Mouse (Mus musculus): Measurements from ENCODE around the gene Zfp750. TPM values are rescaled to one million over a fixed set of nuclear protein-coding genes. Genes with fewer than 3 reads are reported as not detected.

The Zfp750 gene
- polyA plus RNA-seq (2016; fragmentation: Nextera tagmentation; extraction: Ambion mirVana), result 1.4 and 1.6 TPM in 2 replicates

DNA sequence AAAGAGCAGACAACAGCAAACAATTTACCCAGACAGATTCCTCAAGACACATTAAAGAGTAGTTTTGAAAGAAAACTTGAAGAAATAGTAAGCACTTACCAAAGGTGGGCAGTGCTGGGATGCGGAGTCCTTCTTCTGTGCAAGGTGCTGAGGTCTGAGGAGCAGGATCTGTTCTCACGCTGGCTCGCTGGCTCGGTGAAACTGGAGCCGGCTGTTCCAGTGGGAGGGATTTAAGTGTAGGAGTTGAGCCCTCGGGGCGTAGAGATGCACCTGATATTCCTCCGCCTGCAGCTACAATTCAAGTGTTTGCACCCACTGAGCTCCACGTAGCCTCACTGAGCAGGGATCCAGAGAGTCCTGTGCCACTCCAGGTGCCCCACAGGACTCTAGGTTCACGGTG lies at the start of gene Zfp750:
Gene Zfp750 (minus strand): TSS at position 203 of the 400 bp plus-strand sequence.
- 0 out of 2 replicates have a peak, but pooled peaks cover 3% of the 10 kb centered on the region for H3K27me3 ChIP-seq
- no peak within 1 kb of the TSS for H3K27ac ChIP-seq
- no peaks in the 10 kb centered on the region for H3K36me3 ChIP-seq
- H3K9me3 ChIP-seq, result no peaks in the 10 kb centered on the region
- WGBS, result 39% methylated on average over 10 of the region's 10 CpGs
- no peak within 1 kb of the TSS for H3K4me3 ChIP-seq (replicated peaks)
- ATAC-seq (ENCODE audit: insufficient number of reproducible peaks, insufficient read depth, low FRiP score, low TSS enrichment, low read depth), result no peak
- H3K4me2 ChIP-seq, result no peak within 1 kb of the TSS
- H3K4me1 ChIP-seq (replicated peaks), result peaks cover 10% of the 10 kb centered on the region; the same call in 1 of the 2 replicates
- no peak within 1 kb of the TSS for H3K9ac ChIP-seq (replicated peaks)

DNA sequence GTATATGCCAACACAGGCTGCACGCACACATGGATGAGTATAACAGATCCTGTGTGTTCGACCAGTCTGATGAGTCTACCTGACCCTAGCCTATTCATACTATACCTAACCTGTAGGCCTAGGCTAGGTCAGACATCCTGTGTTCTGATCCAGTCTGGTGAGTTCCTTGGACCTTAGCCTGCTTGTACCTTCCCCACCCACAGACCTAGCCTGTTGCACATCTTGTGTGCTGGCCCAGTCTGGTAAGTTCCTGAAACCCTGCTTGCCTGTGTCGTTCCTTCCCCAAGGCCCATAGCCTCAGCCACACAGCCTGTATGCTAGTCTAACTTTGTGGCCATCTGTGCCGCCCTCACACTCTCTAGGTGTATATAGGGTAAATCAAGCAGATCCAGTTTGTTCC lies 45.1 kb upstream of the Zfp750 start:
- Histone ChIP-seq H3K27me3 (no peaks in the 10 kb centered on the region), H3K4me1 (replicated peaks) (no peaks in the 10 kb centered on the region), H3K4me2 (no peak overlapping the region), H3K36me3 (peaks cover 10% of the 10 kb centered on the region; the same call in 1 of the 2 replicates), H3K4me3 (replicated peaks) (no peak overlapping the region), H3K27ac (no peak overlapping the region), H3K9ac (replicated peaks) (no peak overlapping the region), H3K9me3 (no peaks in the 10 kb centered on the region)
- WGBS, result 92% methylated on average over 4 of the region's 4 CpGs
- ATAC-seq (ENCODE audit: insufficient number of reproducible peaks, insufficient read depth, low FRiP score, low TSS enrichment, low read depth), result no peak

DNA sequence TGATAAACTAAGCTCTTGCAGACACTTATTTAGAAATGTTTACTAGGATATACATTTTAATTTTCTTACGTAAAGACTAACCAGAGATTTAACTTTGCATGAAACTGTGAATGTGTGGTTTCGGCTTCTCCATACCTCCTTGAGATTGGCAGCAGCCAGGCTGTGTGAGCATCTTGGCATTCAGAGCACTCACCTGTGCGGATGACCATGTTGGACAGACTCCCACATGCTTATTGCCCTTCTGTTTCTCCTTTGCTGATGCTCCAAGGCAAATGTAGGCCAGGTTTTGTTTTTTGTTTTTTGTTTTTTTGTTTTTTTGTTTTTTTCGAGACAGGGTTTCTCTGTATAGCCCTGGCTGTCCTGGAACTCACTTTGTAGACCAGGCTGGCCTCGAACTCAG lies 44.2 kb upstream of the Zfp750 start:
- Histone ChIP-seq H3K9ac (replicated peaks) (no peak overlapping the region), H3K36me3 (peaks cover 10% of the 10 kb centered on the region; the same call in 1 of the 2 replicates), H3K4me3 (replicated peaks) (no peak overlapping the region), H3K9me3 (no peaks in the 10 kb centered on the region), H3K4me1 (replicated peaks) (no peaks in the 10 kb centered on the region), H3K4me2 (no peak overlapping the region), H3K27me3 (no peaks in the 10 kb centered on the region), H3K27ac (no peak overlapping the region)
- no peak for ATAC-seq (ENCODE audit: insufficient number of reproducible peaks, insufficient read depth, low FRiP score, low TSS enrichment, low read depth)
- 93% methylated on average over 5 of the region's 5 CpGs for WGBS

- Histone ChIP-seq H3K9ac (replicated peaks) (no peak overlapping the region), H3K4me1 (replicated peaks) (no peaks in the 10 kb centered on the region), H3K27ac (no peak overlapping the region), H3K27me3 (no peaks in the 10 kb centered on the region), H3K9me3 (no peaks in the 10 kb centered on the region), H3K4me2 (no peak overlapping the region), H3K36me3 (peaks cover 10% of the 10 kb centered on the region; the same call in 1 of the 2 replicates), H3K4me3 (replicated peaks) (no peak overlapping the region)
- ATAC-seq (ENCODE audit: insufficient number of reproducible peaks, insufficient read depth, low FRiP score, low TSS enrichment, low read depth), result no peak
- WGBS, result 73% methylated on average over 7 of the region's 7 CpGs
Observed at GRCm38 (mm10) chr11:121560294-121560663, 41.1 kb upstream of the Zfp750 start.

DNA sequence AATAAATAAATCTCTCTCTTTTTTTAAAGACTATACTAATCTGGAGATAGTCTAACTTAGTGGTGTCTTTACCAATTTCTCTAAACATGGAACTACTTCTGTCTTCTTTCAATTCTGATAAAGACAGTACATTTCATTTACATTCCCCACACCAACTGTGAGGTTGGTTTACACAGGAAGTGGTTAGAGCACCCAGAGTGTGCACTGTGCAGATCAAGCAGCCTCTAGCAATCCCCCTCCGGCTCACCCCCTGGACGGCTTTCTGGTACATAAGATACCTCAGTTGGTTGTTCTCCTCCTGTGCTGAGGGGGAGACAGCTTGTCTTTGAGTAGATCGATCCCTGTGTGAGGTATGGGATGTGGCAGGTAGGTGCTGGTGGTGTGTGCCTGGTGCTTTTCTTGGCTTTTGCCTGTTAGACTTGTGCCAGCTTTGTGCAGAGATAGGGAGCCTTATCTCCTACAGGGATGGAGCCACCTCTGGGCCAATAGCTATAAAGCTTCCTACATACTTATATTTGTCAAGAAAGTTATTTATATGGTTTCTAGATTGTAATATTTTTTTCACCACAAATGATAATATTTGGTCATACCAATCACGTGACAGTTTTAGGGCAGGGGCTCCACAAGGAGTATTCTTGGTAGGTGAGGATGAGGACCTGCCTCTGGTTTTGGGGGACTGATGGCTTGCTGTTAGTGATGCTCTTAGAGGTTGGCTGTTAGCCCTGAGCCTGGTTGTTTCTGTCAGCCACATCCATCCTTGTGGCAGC lies 40.6 kb upstream of the Zfp750 start:
- H3K36me3 ChIP-seq, result peaks cover 8% of the 10 kb centered on the region; the same call in 1 of the 2 replicates
- no peak overlapping the region for H3K4me2 ChIP-seq
- no peaks in the 10 kb centered on the region for H3K4me1 ChIP-seq (replicated peaks)
- no peak overlapping the region for H3K9ac ChIP-seq (replicated peaks)
- no peak overlapping the region for H3K27ac ChIP-seq
- no peaks in the 10 kb centered on the region for H3K9me3 ChIP-seq
- no peak for ATAC-seq (ENCODE audit: insufficient number of reproducible peaks, insufficient read depth, low FRiP score, low TSS enrichment, low read depth)
- H3K27me3 ChIP-seq, result no peaks in the 10 kb centered on the region
- WGBS, result 87% methylated on average over 4 of the region's 4 CpGs
- H3K4me3 ChIP-seq (replicated peaks), result no peak overlapping the region

- WGBS, result 83% methylated on average over 3 of the region's 3 CpGs
Observed at GRCm38 (mm10) chr11:121558522-121558921, 39.4 kb upstream of the Zfp750 start.

DNA sequence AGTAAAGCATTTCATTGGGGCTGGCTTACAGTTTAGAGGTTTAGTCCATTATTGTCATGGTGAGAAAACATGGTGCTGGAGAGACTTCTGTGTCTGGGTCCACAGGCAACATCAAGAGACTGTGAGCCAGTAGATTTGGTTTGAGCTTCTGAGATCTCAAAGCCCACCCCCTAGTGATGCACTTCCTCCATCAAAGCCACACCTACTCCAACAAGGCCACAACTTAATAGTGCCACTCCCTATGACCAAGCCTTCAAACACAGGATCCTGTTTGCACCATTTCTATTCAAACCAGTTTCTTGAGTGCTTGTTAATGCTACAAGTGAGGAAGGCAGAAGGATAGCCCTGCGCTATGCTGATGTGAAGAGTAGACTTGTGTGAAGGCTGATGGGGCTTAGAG lies 38.8 kb upstream of the Zfp750 start:
- Histone ChIP-seq H3K9me3 (no peaks in the 10 kb centered on the region), H3K27me3 (no peaks in the 10 kb centered on the region), H3K4me3 (replicated peaks) (no peak overlapping the region), H3K36me3 (no peaks in the 10 kb centered on the region; the same call in 1 of the 2 replicates), H3K4me1 (replicated peaks) (peaks cover 4% of the 10 kb centered on the region), H3K27ac (no peak overlapping the region), H3K9ac (replicated peaks) (no peak overlapping the region), H3K4me2 (no peak overlapping the region)
- WGBS, result 100% methylated on average over 1 of the region's 1 CpGs
- no peak for ATAC-seq (ENCODE audit: insufficient number of reproducible peaks, insufficient read depth, low FRiP score, low TSS enrichment, low read depth)

More at GRCm38 (mm10) chr11:121558522-121558921, 39.4 kb upstream of the Zfp750 start:
- Histone ChIP-seq H3K27me3 (no peaks in the 10 kb centered on the region), H3K4me1 (replicated peaks) (no peaks in the 10 kb centered on the region), H3K4me2 (no peak overlapping the region), H3K36me3 (no peaks in the 10 kb centered on the region; the same call in 1 of the 2 replicates), H3K27ac (no peak overlapping the region), H3K4me3 (replicated peaks) (no peak overlapping the region), H3K9me3 (no peaks in the 10 kb centered on the region), H3K9ac (replicated peaks) (no peak overlapping the region)
- ATAC-seq (ENCODE audit: insufficient number of reproducible peaks, insufficient read depth, low FRiP score, low TSS enrichment, low read depth), result no peak

- Histone ChIP-seq H3K36me3 (no peaks in the 10 kb centered on the region; the same call in 1 of the 2 replicates), H3K27ac (no peak overlapping the region), H3K4me3 (replicated peaks) (no peak overlapping the region), H3K4me2 (no peak overlapping the region), H3K4me1 (replicated peaks) (peaks cover 13% of the 10 kb centered on the region), H3K27me3 (no peaks in the 10 kb centered on the region), H3K9ac (replicated peaks) (no peak overlapping the region), H3K9me3 (no peaks in the 10 kb centered on the region)
- no peak for ATAC-seq (ENCODE audit: insufficient number of reproducible peaks, insufficient read depth, low FRiP score, low TSS enrichment, low read depth)
- WGBS, result 67% methylated on average over 1 of the region's 1 CpGs
Observed at GRCm38 (mm10) chr11:121556727-121557126, 37.6 kb upstream of the Zfp750 start.

- no peaks in the 10 kb centered on the region; the same call in 1 of the 2 replicates for H3K36me3 ChIP-seq
- no peak overlapping the region for H3K4me2 ChIP-seq
- H3K27ac ChIP-seq, result no peak overlapping the region
- no peaks in the 10 kb centered on the region for H3K27me3 ChIP-seq
- peaks cover 38% of the 10 kb centered on the region for H3K4me1 ChIP-seq (replicated peaks)
- no peak overlapping the region for H3K4me3 ChIP-seq (replicated peaks)
- WGBS, result 94% methylated on average over 3 of the region's 3 CpGs
- no peaks in the 10 kb centered on the region for H3K9me3 ChIP-seq
- no peak for ATAC-seq (ENCODE audit: insufficient number of reproducible peaks, insufficient read depth, low FRiP score, low TSS enrichment, low read depth)
- no peak overlapping the region for H3K9ac ChIP-seq (replicated peaks)
Observed at GRCm38 (mm10) chr11:121553458-121553857, 34.3 kb upstream of the Zfp750 start.

- Histone ChIP-seq H3K9me3 (no peaks in the 10 kb centered on the region), H3K4me2 (no peak overlapping the region), H3K9ac (replicated peaks) (no peak overlapping the region), H3K27ac (peak overlapping the region; percentile 62; the same call in 1 of the 2 replicates), H3K27me3 (no peaks in the 10 kb centered on the region), H3K4me1 (replicated peaks) (peaks cover 41% of the 10 kb centered on the region), H3K4me3 (replicated peaks) (no peak overlapping the region), H3K36me3 (no peaks in the 10 kb centered on the region; the same call in 1 of the 2 replicates)
- WGBS, result 90% methylated on average over 7 of the region's 7 CpGs
- ATAC-seq (ENCODE audit: insufficient number of reproducible peaks, insufficient read depth, low FRiP score, low TSS enrichment, low read depth), result no peak
Observed at GRCm38 (mm10) chr11:121552846-121553457, 33.8 kb upstream of the Zfp750 start.

DNA sequence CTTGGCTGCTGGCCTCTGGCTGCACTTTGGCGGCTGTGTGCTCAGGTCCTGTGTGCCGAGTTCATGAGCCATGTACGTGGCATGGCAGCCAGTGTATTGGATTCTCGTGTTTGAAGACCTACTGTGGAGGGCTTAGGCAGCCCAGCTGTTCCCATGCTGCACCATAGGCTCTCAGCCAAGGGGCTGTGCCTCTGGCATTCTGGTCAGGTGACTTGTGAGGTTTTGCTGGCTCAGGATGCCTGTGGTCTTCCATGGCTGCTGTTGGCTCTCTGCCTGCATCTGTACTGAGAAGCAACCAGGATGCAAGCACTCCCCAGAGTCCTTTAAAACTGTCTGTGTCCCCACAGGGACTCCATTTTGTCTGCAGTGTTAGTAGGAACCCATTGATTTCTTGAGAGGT lies 33.0 kb upstream of the Zfp750 start:
- no peaks in the 10 kb centered on the region for H3K9me3 ChIP-seq
- no peak overlapping the region for H3K9ac ChIP-seq (replicated peaks)
- peak overlapping the region; percentile 56; the same call in 1 of the 2 replicates for H3K27ac ChIP-seq
- no peak overlapping the region for H3K4me3 ChIP-seq (replicated peaks)
- H3K27me3 ChIP-seq, result no peaks in the 10 kb centered on the region
- no peaks in the 10 kb centered on the region for H3K36me3 ChIP-seq
- no peak overlapping the region for H3K4me2 ChIP-seq
- 83% methylated on average over 4 of the region's 4 CpGs for WGBS
- peaks cover 41% of the 10 kb centered on the region for H3K4me1 ChIP-seq (replicated peaks)
- ATAC-seq (ENCODE audit: insufficient number of reproducible peaks, insufficient read depth, low FRiP score, low TSS enrichment, low read depth), result 0 out of 2 replicates have a peak, but pooled peaks have one; percentile 41

Measured in limb, embryonic 12.5 days (tissue).